Mouse (Mus musculus): ENCODE data around the gene Olfr10. TPM values are rescaled to one million over a fixed set of nuclear protein-coding genes. Genes with fewer than 3 reads are reported as not detected.

Gene Olfr10
- polyA plus RNA-seq, 2 experiments, result not detected

- no peak for TF ChIP-seq POLR2A (IDR thresholded peaks at IDR 0.05; ENCODE audit: borderline replicate concordance, extremely low read depth, insufficient read depth, insufficient read length)
- Histone ChIP-seq H3K4me3 (replicated peaks; ENCODE audit: low read length) (no peak within 1 kb of the TSS), H3K36me3 (ENCODE audit: control insufficient read depth, insufficient read depth, low read length) (no peaks in the 10 kb centered on the region), H3K27me3 (ENCODE audit: control insufficient read depth, insufficient read depth, low read length) (no peaks in the 10 kb centered on the region), H3K4me2 (replicated peaks; ENCODE audit: low read depth, low read length, severe bottlenecking) (no peak within 1 kb of the TSS), H3K27ac (replicated peaks; ENCODE audit: low read depth, low read length) (no peak within 1 kb of the TSS), H3K9ac (ENCODE audit: low read depth, low read length, severe bottlenecking) (no peak within 1 kb of the TSS), H3K4me1 (ENCODE audit: control insufficient read depth, insufficient read depth, low read length) (no peaks in the 10 kb centered on the region), H3K9me3 (ENCODE audit: control insufficient read depth, low read length) (no peaks in the 10 kb centered on the region)
- 76% methylated on average over 2 of the region's 2 CpGs for WGBS
- ATAC-seq (ENCODE audit: low FRiP score, low read depth) (no peak), DNase-seq (ENCODE audit: low spot score) (no peak)
These were observed 17.9 kb downstream of the Olfr10 start, which contains the start of gene Olfr1391 for GRCm38 (mm10) chr11:49322442-49322841. TSS of gene Olfr1391 (plus strand) at chr11:49322742.

- Histone ChIP-seq H3K4me3 (replicated peaks; ENCODE audit: low read length) (no peak overlapping the region), H3K36me3 (ENCODE audit: control insufficient read depth, insufficient read depth, low read length) (no peaks in the 10 kb centered on the region)
- no peak for DNase-seq (ENCODE audit: low spot score)
These were observed 22.2 kb downstream of the Olfr10 start for GRCm38 (mm10) chr11:49326726-49327125.

GRCm38 (mm10) chr11:49329686-49330085, 25.1 kb downstream of the Olfr10 start:
- Histone ChIP-seq H3K4me2 (replicated peaks; ENCODE audit: low read depth, low read length, severe bottlenecking) (no peak overlapping the region), H3K4me1 (ENCODE audit: control insufficient read depth, insufficient read depth, low read length) (no peaks in the 10 kb centered on the region), H3K36me3 (ENCODE audit: control insufficient read depth, insufficient read depth, low read length) (no peaks in the 10 kb centered on the region), H3K9me3 (ENCODE audit: control insufficient read depth, low read length) (no peaks in the 10 kb centered on the region), H3K9ac (ENCODE audit: low read depth, low read length, severe bottlenecking) (no peak overlapping the region), H3K27ac (replicated peaks; ENCODE audit: low read depth, low read length) (no peak overlapping the region), H3K27me3 (ENCODE audit: control insufficient read depth, insufficient read depth, low read length) (no peaks in the 10 kb centered on the region), H3K4me3 (replicated peaks; ENCODE audit: low read length) (no peak overlapping the region)
- DNase-seq (ENCODE audit: low spot score) (no peak), ATAC-seq (ENCODE audit: low FRiP score, low read depth) (no peak)
- no peak for TF ChIP-seq POLR2A (IDR thresholded peaks at IDR 0.05; ENCODE audit: borderline replicate concordance, extremely low read depth, insufficient read depth, insufficient read length)
- WGBS, result 64% methylated on average over 1 of the region's 1 CpGs

More at GRCm38 (mm10) chr11:49326726-49327125, 22.2 kb downstream of the Olfr10 start:
- no peak overlapping the region for H3K27ac ChIP-seq (replicated peaks; ENCODE audit: low read depth, low read length)
- H3K9me3 ChIP-seq (ENCODE audit: control insufficient read depth, low read length), result no peaks in the 10 kb centered on the region
- H3K4me2 ChIP-seq (replicated peaks; ENCODE audit: low read depth, low read length, severe bottlenecking), result no peak overlapping the region
- WGBS, result 82% methylated on average over 3 of the region's 3 CpGs
- no peak for TF ChIP-seq POLR2A (IDR thresholded peaks at IDR 0.05; ENCODE audit: borderline replicate concordance, extremely low read depth, insufficient read depth, insufficient read length)
- no peak overlapping the region for H3K9ac ChIP-seq (ENCODE audit: low read depth, low read length, severe bottlenecking)
- ATAC-seq (ENCODE audit: low FRiP score, low read depth), result no peak
- H3K4me1 ChIP-seq (ENCODE audit: control insufficient read depth, insufficient read depth, low read length), result no peaks in the 10 kb centered on the region
- no peaks in the 10 kb centered on the region for H3K27me3 ChIP-seq (ENCODE audit: control insufficient read depth, insufficient read depth, low read length)

GRCm38 (mm10) chr11:49334888-49335287, 30.3 kb downstream of the Olfr10 start, which contains the start of gene Olfr1390:
TSS of gene Olfr1390 (plus strand) at chr11:49335188.
- Histone ChIP-seq H3K4me3 (replicated peaks; ENCODE audit: low read length) (no peak within 1 kb of the TSS), H3K27me3 (ENCODE audit: control insufficient read depth, insufficient read depth, low read length) (no peaks in the 10 kb centered on the region), H3K4me1 (ENCODE audit: control insufficient read depth, insufficient read depth, low read length) (no peaks in the 10 kb centered on the region), H3K36me3 (ENCODE audit: control insufficient read depth, insufficient read depth, low read length) (no peaks in the 10 kb centered on the region), H3K27ac (replicated peaks; ENCODE audit: low read depth, low read length) (no peak within 1 kb of the TSS), H3K9me3 (ENCODE audit: control insufficient read depth, low read length) (no peaks in the 10 kb centered on the region), H3K9ac (ENCODE audit: low read depth, low read length, severe bottlenecking) (no peak within 1 kb of the TSS), H3K4me2 (replicated peaks; ENCODE audit: low read depth, low read length, severe bottlenecking) (no peak within 1 kb of the TSS)
- 77% methylated on average over 1 of the region's 1 CpGs for WGBS
- ATAC-seq (ENCODE audit: low FRiP score, low read depth) (no peak), DNase-seq (ENCODE audit: low spot score) (no peak)
- TF ChIP-seq POLR2A (IDR thresholded peaks at IDR 0.05; ENCODE audit: borderline replicate concordance, extremely low read depth, insufficient read depth, insufficient read length), result no peak

- Histone ChIP-seq H3K4me3 (replicated peaks; ENCODE audit: low read length) (no peak overlapping the region), H3K9me3 (ENCODE audit: control insufficient read depth, low read length) (no peaks in the 10 kb centered on the region), H3K4me1 (ENCODE audit: control insufficient read depth, insufficient read depth, low read length) (no peaks in the 10 kb centered on the region), H3K27ac (replicated peaks; ENCODE audit: low read depth, low read length) (no peak overlapping the region), H3K36me3 (ENCODE audit: control insufficient read depth, insufficient read depth, low read length) (no peaks in the 10 kb centered on the region), H3K4me2 (replicated peaks; ENCODE audit: low read depth, low read length, severe bottlenecking) (no peak overlapping the region), H3K9ac (ENCODE audit: low read depth, low read length, severe bottlenecking) (no peak overlapping the region), H3K27me3 (ENCODE audit: control insufficient read depth, insufficient read depth, low read length) (no peaks in the 10 kb centered on the region)
- 74% methylated on average over 4 of the region's 4 CpGs for WGBS
- ATAC-seq (ENCODE audit: low FRiP score, low read depth) (no peak), DNase-seq (ENCODE audit: low spot score) (no peak)
- no peak for TF ChIP-seq POLR2A (IDR thresholded peaks at IDR 0.05; ENCODE audit: borderline replicate concordance, extremely low read depth, insufficient read depth, insufficient read length)
These were observed 32.8 kb downstream of the Olfr10 start for GRCm38 (mm10) chr11:49337150-49337832.

Other genes with a start within 250 kb of the Olfr10 start
- gene Tgtp2, start 240.5 kb upstream of the Olfr10 start, polyA plus RNA-seq (2012; rRNA removed), result 0.09 and 0.12 TPM in 2 replicates
- gene Tgtp2, start 240.5 kb upstream of the Olfr10 start, polyA plus RNA-seq (2014; fragmentation: Nextera tagmentation; extraction: Ambion mirVana), result 0.18 and 0.33 TPM in 2 replicates
- gene Ifi47, start 228.2 kb upstream of the Olfr10 start, polyA plus RNA-seq (2012; rRNA removed), result 0.83 and 1.0 TPM in 2 replicates
- gene Ifi47, start 228.2 kb upstream of the Olfr10 start, polyA plus RNA-seq (2014; fragmentation: Nextera tagmentation; extraction: Ambion mirVana), result 0.72 and 1.2 TPM in 2 replicates
- gene Olfr1396, start 189.9 kb upstream of the Olfr10 start, polyA plus RNA-seq (2012; rRNA removed), result 0.10 and 0.14 TPM in 2 replicates
- 0.11 TPM in 1 of 2 replicates, not detected in the other for gene Olfr1396, start 189.9 kb upstream of the Olfr10 start, polyA plus RNA-seq (2014; fragmentation: Nextera tagmentation; extraction: Ambion mirVana)
- gene Olfr1395, start 162.5 kb upstream of the Olfr10 start, polyA plus RNA-seq (2012; rRNA removed), result not detected in 2 replicates
- not detected in 2 replicates for gene Olfr1395, start 162.5 kb upstream of the Olfr10 start, polyA plus RNA-seq (2014; fragmentation: Nextera tagmentation; extraction: Ambion mirVana)
- gene Olfr1394, start 150.4 kb upstream of the Olfr10 start, polyA plus RNA-seq (2012; rRNA removed), result not detected in 2 replicates
- gene Olfr1394, start 150.4 kb upstream of the Olfr10 start, polyA plus RNA-seq (2014; fragmentation: Nextera tagmentation; extraction: Ambion mirVana), result not detected in 2 replicates
- 2.0 and 2.2 TPM in 2 replicates for gene Btnl9, start 117.6 kb upstream of the Olfr10 start, polyA plus RNA-seq (2012; rRNA removed)
- 0.58 and 1.7 TPM in 2 replicates for gene Btnl9, start 117.6 kb upstream of the Olfr10 start, polyA plus RNA-seq (2014; fragmentation: Nextera tagmentation; extraction: Ambion mirVana)
- 14.9 and 22.1 TPM in 2 replicates for gene Zfp62, start 101.4 kb upstream of the Olfr10 start, polyA plus RNA-seq (2012; rRNA removed)
- gene Zfp62, start 101.4 kb upstream of the Olfr10 start, polyA plus RNA-seq (2014; fragmentation: Nextera tagmentation; extraction: Ambion mirVana), result 38.0 and 43.1 TPM in 2 replicates
- 83.7 and 117 TPM in 2 replicates for gene Mgat1, start 60.5 kb upstream of the Olfr10 start, polyA plus RNA-seq (2012; rRNA removed)
- 64.7 and 68.0 TPM in 2 replicates for gene Mgat1, start 60.5 kb upstream of the Olfr10 start, polyA plus RNA-seq (2014; fragmentation: Nextera tagmentation; extraction: Ambion mirVana)
- 0.09 and 0.26 TPM in 2 replicates for gene Olfr1393, start 26.4 kb upstream of the Olfr10 start, polyA plus RNA-seq (2012; rRNA removed)
- gene Olfr1393, start 26.4 kb upstream of the Olfr10 start, polyA plus RNA-seq (2014; fragmentation: Nextera tagmentation; extraction: Ambion mirVana), result not detected in 2 replicates
- gene Olfr1392, start 19.5 kb upstream of the Olfr10 start, polyA plus RNA-seq (2012; rRNA removed), result 0.15 and 0.18 TPM in 2 replicates
- gene Olfr1392, start 19.5 kb upstream of the Olfr10 start, polyA plus RNA-seq (2014; fragmentation: Nextera tagmentation; extraction: Ambion mirVana), result 0.06 TPM in 1 of 2 replicates, not detected in the other
- not detected in 2 replicates for gene Olfr1391, start 18.0 kb downstream of the Olfr10 start, polyA plus RNA-seq (2012; rRNA removed)
- not detected in 2 replicates for gene Olfr1391, start 18.0 kb downstream of the Olfr10 start, polyA plus RNA-seq (2014; fragmentation: Nextera tagmentation; extraction: Ambion mirVana)
- gene Olfr1390, start 30.4 kb downstream of the Olfr10 start, polyA plus RNA-seq (2012; rRNA removed), result not detected in 2 replicates
- not detected in 2 replicates for gene Olfr1390, start 30.4 kb downstream of the Olfr10 start, polyA plus RNA-seq (2014; fragmentation: Nextera tagmentation; extraction: Ambion mirVana)
- not detected in 2 replicates for gene Olfr1389, start 118.3 kb downstream of the Olfr10 start, polyA plus RNA-seq (2012; rRNA removed)
- not detected in 2 replicates for gene Olfr1389, start 118.3 kb downstream of the Olfr10 start, polyA plus RNA-seq (2014; fragmentation: Nextera tagmentation; extraction: Ambion mirVana)
- gene Olfr1388, start 131.9 kb downstream of the Olfr10 start, polyA plus RNA-seq (2012; rRNA removed), result 0.11 and 0.19 TPM in 2 replicates
- 0.06 and 0.15 TPM in 2 replicates for gene Olfr1388, start 131.9 kb downstream of the Olfr10 start, polyA plus RNA-seq (2014; fragmentation: Nextera tagmentation; extraction: Ambion mirVana)
- gene Olfr1387, start 150.6 kb downstream of the Olfr10 start, polyA plus RNA-seq (2012; rRNA removed), result not detected in 2 replicates
- not detected in 2 replicates for gene Olfr1387, start 150.6 kb downstream of the Olfr10 start, polyA plus RNA-seq (2014; fragmentation: Nextera tagmentation; extraction: Ambion mirVana)
- gene Olfr1386, start 160.3 kb downstream of the Olfr10 start, polyA plus RNA-seq (2012; rRNA removed), result not detected in 2 replicates
- not detected in 2 replicates for gene Olfr1386, start 160.3 kb downstream of the Olfr10 start, polyA plus RNA-seq (2014; fragmentation: Nextera tagmentation; extraction: Ambion mirVana)
- gene Olfr1385, start 184.3 kb downstream of the Olfr10 start, polyA plus RNA-seq (2012; rRNA removed), result not detected in 2 replicates
- gene Olfr1385, start 184.3 kb downstream of the Olfr10 start, polyA plus RNA-seq (2014; fragmentation: Nextera tagmentation; extraction: Ambion mirVana), result not detected in 2 replicates
- gene Olfr1384, start 202.0 kb downstream of the Olfr10 start, polyA plus RNA-seq (2012; rRNA removed), result not detected in 2 replicates
- gene Olfr1384, start 202.0 kb downstream of the Olfr10 start, polyA plus RNA-seq (2014; fragmentation: Nextera tagmentation; extraction: Ambion mirVana), result not detected in 2 replicates
- not detected in 2 replicates for gene Olfr1383, start 214.9 kb downstream of the Olfr10 start, polyA plus RNA-seq (2012; rRNA removed)
- not detected in 2 replicates for gene Olfr1383, start 214.9 kb downstream of the Olfr10 start, polyA plus RNA-seq (2014; fragmentation: Nextera tagmentation; extraction: Ambion mirVana)
- gene Olfr1382, start 223.5 kb downstream of the Olfr10 start, polyA plus RNA-seq (2012; rRNA removed), result not detected in 2 replicates
- not detected in 2 replicates for gene Olfr1382, start 223.5 kb downstream of the Olfr10 start, polyA plus RNA-seq (2014; fragmentation: Nextera tagmentation; extraction: Ambion mirVana)
- not detected in 2 replicates for gene Olfr1381, start 238.7 kb downstream of the Olfr10 start, polyA plus RNA-seq (2012; rRNA removed)
- not detected in 2 replicates for gene Olfr1381, start 238.7 kb downstream of the Olfr10 start, polyA plus RNA-seq (2014; fragmentation: Nextera tagmentation; extraction: Ambion mirVana)